Mouse (Mus musculus): ENCODE results near the gene Fras1.

DNA sequence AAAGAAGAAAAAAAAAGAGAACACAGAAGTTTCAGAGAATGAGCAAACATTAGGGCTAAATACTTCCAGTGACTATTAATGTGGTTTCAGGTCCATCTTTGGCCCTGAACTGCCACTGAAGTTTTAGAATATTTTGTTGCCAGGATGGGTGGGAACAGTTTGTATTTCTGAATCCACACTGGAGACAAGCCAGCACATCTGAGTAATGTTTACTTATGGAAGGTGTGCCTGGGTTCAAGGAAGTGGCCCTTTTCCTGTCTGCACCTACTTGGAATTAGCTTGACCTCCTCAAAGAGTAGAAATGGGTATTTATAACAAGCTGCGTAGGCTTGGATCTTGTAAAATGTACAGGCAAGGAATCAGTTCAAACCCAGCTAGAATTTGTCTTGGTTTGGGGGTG is 422.0 kb downstream of the Fras1 start:
- TF ChIP-seq CTCF (IDR thresholded peaks at IDR 0.05; ENCODE audit: low read depth, low read length) (no peak), POLR2A (IDR thresholded peaks at IDR 0.05; ENCODE audit: borderline replicate concordance, low read depth, low read length) (no peak)
